In genomic region chr8:121821320-121821719, GRCm38 (mm10) we compare ENCODE assay signal across 26 mouse cellular contexts. TPM values are rescaled to one million over a fixed set of nuclear protein-coding genes. Genes with fewer than 3 reads are reported as not detected.
DNase-seq lines count a peak whose midpoint lies in the region; ATAC-seq and TF ChIP-seq lines count a peak whose summit lies in the region.
"Had no signal": no experiment of that assay in that cellular context is flagged by ENCODE, and none has a peak within 500 bp of the region (broad histone marks: within the 10 kb centered on the region; RNA-seq: fewer than 3 reads in every experiment).

No protein-coding gene starts in this region.

- no peak overlapping the region for H3K27ac ChIP-seq in midbrain, postnatal 0 days (ENCODE audit: low read depth, low read length)
- H3K27ac ChIP-seq: embryonic facial prominence, embryonic 13.5 days; forebrain, embryonic 12.5 days; forebrain, embryonic 15.5 days; heart, adult 2 months; heart, embryonic 10.5 days; heart, embryonic 13.5 days; hindbrain, embryonic 12.5 days; hindbrain, embryonic 15.5 days had no signal

- TF ChIP-seq CTCF in midbrain, postnatal 0 days (IDR thresholded peaks at IDR 0.05): no peak

- no peaks in the 10 kb centered on the region for H3K4me1 ChIP-seq in midbrain, postnatal 0 days (ENCODE audit: insufficient read depth, low read length)
- H3K4me1 ChIP-seq: embryonic facial prominence, embryonic 13.5 days; forebrain, embryonic 12.5 days; forebrain, embryonic 15.5 days; heart, embryonic 10.5 days; heart, embryonic 13.5 days; hindbrain, embryonic 12.5 days; hindbrain, embryonic 15.5 days had no signal

- DNase-seq in heart, adult 11 months: peak; percentile 69
- no peak for DNase-seq in heart, postnatal 10 days
- DNase-seq in thymus, postnatal 4 days: peak; percentile 2
- DNase-seq in thymus, postnatal 0 days (ENCODE audit: low spot score): no peak
- peak; percentile 26 for DNase-seq in R1 (ENCODE audit: low read depth, low spot score)
- DNase-seq in midbrain, postnatal 0 days (ENCODE audit: low spot score): no peak
- no peak for DNase-seq in adrenal gland, postnatal 4 days (ENCODE audit: low spot score in 2 of 2)
- DNase-seq: adrenal gland, adult 2 months; adrenal gland, postnatal 14 days; B cell, adult 2 months; cerebellum, adult 2 months; cerebellum, adult 9-11 months; cerebellum, postnatal 25 days; gastrocnemius, postnatal 25 days; heart, adult 2 months had no signal

- no peak overlapping the region for H3K4me3 ChIP-seq in midbrain, postnatal 0 days (ENCODE audit: low read depth, low read length)
- H3K4me3 ChIP-seq: embryonic facial prominence, embryonic 13.5 days; erythroblast, embryonic 14.5 days; forebrain, embryonic 12.5 days; forebrain, embryonic 15.5 days; heart, adult 2 months; heart, embryonic 10.5 days; heart, embryonic 13.5 days; hindbrain, embryonic 12.5 days; hindbrain, embryonic 15.5 days had no signal

- H3K27me3 ChIP-seq in midbrain, postnatal 0 days (ENCODE audit: insufficient read depth, low read length): no peaks in the 10 kb centered on the region
- H3K27me3 ChIP-seq: CH12.LX; embryonic facial prominence, embryonic 13.5 days; forebrain, embryonic 12.5 days; forebrain, embryonic 15.5 days; heart, embryonic 13.5 days; hindbrain, embryonic 12.5 days; hindbrain, embryonic 15.5 days; Patski had no signal

- no peak overlapping the region for H3K9ac ChIP-seq in midbrain, postnatal 0 days (replicated peaks; ENCODE audit: low read length, poor library complexity, severe bottlenecking)
- H3K9ac ChIP-seq: embryonic facial prominence, embryonic 13.5 days; forebrain, embryonic 12.5 days; forebrain, embryonic 15.5 days; heart, embryonic 13.5 days; hindbrain, embryonic 12.5 days; hindbrain, embryonic 15.5 days had no signal

- peaks cover 17% of the 10 kb centered on the region; the same call in 1 of the 2 replicates for H3K36me3 ChIP-seq in midbrain, postnatal 0 days (ENCODE audit: insufficient read depth, low read length)

- WGBS in midbrain, postnatal 0 days: 90% methylated on average over 11 of the region's 11 CpGs

- intact Hi-C loops in heart, postnatal 10 days (cut with DNase I): no loop called here

- no peak for ATAC-seq in midbrain, postnatal 0 days (ENCODE audit: low FRiP score)
- ATAC-seq: forebrain, embryonic 15.5 days; Patski had no signal

- H3K4me2 ChIP-seq in midbrain, postnatal 0 days (ENCODE audit: low read depth, low read length, poor library complexity, severe bottlenecking): no peak overlapping the region
- H3K4me2 ChIP-seq: embryonic facial prominence, embryonic 13.5 days; forebrain, embryonic 12.5 days; forebrain, embryonic 15.5 days; heart, embryonic 13.5 days; hindbrain, embryonic 12.5 days; hindbrain, embryonic 15.5 days had no signal

- no peaks in the 10 kb centered on the region for H3K9me3 ChIP-seq in midbrain, postnatal 0 days (ENCODE audit: low read length)
- H3K9me3 ChIP-seq: embryonic facial prominence, embryonic 13.5 days; forebrain, embryonic 12.5 days; forebrain, embryonic 15.5 days; G1E; heart, embryonic 10.5 days; heart, embryonic 13.5 days; hindbrain, embryonic 12.5 days; hindbrain, embryonic 15.5 days had no signal

RNA-seq across cellular contexts. Expression of gene Klhdc4, which starts 8.0 kb away (rescaled TPM):
- total RNA-seq in heart, postnatal 10 days (2021): 10 to 100 TPM; 14.4 to 16.0 TPM
- polyA plus RNA-seq in thymus, postnatal 0 days (2015; fragmentation: Nextera tagmentation; extraction: Ambion mirVana): 31.6 and 32.7 TPM in 2 replicates
- 30.7 and 44.8 TPM in 2 replicates for total RNA-seq in midbrain, postnatal 0 days (2014; rRNA removed)
- polyA plus RNA-seq in midbrain, postnatal 0 days (2015; fragmentation: Nextera tagmentation; extraction: Ambion mirVana): 38.3 and 41.0 TPM in 2 replicates
- total RNA-seq in adrenal gland, postnatal 4 days (2021): 10 to 100 TPM; 29.9 TPM

Comparison
In these comparisons a context has a peak if more than half of its experiments do, and no peak if none do; other contexts are left out.
1. DNase-seq: peak in heart, adult 11 months (single experiment), thymus, postnatal 4 days (single experiment) and R1 (single experiment); none in heart, postnatal 10 days (0 of 2), thymus, postnatal 0 days (single experiment), midbrain, postnatal 0 days (single experiment) and adrenal gland, postnatal 4 days (0 of 2).